Mouse (Mus musculus) cerebellum, adult 9-11 months (tissue): ENCODE measurements around the gene C5ar1.

Source experiments
- DNase-seq: peaks from one replicate; pipeline ENCODE4 v3.0.0; 2022

C5ar1 gene

GRCm38 (mm10) chr7:16221582-16222272 lies 37.6 kb downstream of the C5ar1 start, which contains the start of gene Dhx34:
Dhx34 (minus strand) TSS chr7:16222037.
- peak; percentile 97 for DNase-seq

GRCm38 (mm10) chr7:16213986-16214385 lies 45.4 kb downstream of the C5ar1 start:
- no peak for DNase-seq

- DNase-seq, result no peak
These were observed 46.1 kb downstream of the C5ar1 start for GRCm38 (mm10) chr7:16213196-16213595.

- no peak for DNase-seq
These were observed 48.4 kb downstream of the C5ar1 start for GRCm38 (mm10) chr7:16210862-16211365.

- no peak for DNase-seq
These were observed 50.3 kb downstream of the C5ar1 start for GRCm38 (mm10) chr7:16208781-16209665.

GRCm38 (mm10) chr7:16207496-16207895 lies 51.8 kb downstream of the C5ar1 start:
- no peak for DNase-seq

GRCm38 (mm10) chr7:16207076-16207475 lies 52.3 kb downstream of the C5ar1 start:
- peak; percentile 38 for DNase-seq

GRCm38 (mm10) chr7:16204791-16205190 lies 54.5 kb downstream of the C5ar1 start:
- DNase-seq, result no peak

GRCm38 (mm10) chr7:16203505-16203903 lies 55.8 kb downstream of the C5ar1 start:
- DNase-seq, result no peak

- DNase-seq, result no peak
These were observed 56.4 kb downstream of the C5ar1 start for GRCm38 (mm10) chr7:16202756-16203504.

- DNase-seq, result no peak
These were observed 58.2 kb downstream of the C5ar1 start for GRCm38 (mm10) chr7:16201136-16201535.

GRCm38 (mm10) chr7:16198540-16198939 lies 60.8 kb downstream of the C5ar1 start:
- DNase-seq, result no peak

- DNase-seq, result no peak
These were observed 62.2 kb downstream of the C5ar1 start for GRCm38 (mm10) chr7:16197166-16197565.
